Mouse (Mus musculus) spleen, postnatal 36 days (tissue): Measurements from ENCODE around the gene Lbp.

Experiments
- DNase-seq, 2 experiments: peaks; one replicate each; pipeline ENCODE4 v3.0.0; 2022; ENCODE audit warnings: low spot score in 2 of 2, mixed read lengths in 1 of 2

Gene Lbp

DNA sequence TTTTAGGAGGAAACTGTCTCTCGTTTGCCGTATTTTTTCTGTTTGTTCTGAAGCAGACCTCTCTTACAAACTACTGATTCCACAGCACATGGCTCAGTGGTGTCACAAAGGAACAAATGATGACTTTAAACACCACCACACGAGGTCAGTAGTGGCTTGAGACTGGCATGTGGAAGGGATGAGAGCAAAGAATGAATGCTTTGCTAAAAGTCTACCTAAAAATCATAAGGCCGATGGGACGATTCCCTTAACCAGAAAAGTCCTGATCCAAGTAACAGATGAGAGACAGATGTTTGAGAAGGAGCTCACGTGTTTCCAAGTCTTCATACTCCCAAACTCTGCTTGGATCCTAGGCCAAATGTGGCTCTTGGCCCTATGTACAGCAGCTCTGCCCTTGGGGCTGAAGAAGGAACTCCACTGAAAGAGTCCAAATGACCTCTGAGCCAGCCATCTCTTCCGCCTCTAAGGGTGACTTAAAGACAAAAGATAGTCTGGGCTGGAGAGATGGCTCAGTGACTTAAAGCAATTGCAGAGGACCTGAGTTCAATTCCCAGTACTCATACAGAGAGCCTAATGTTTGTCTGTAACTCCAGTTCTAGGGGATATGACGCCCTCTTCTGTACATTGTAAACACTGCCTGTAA, 55.5 kb downstream of the Lbp start:
- DNase-seq, result peak in 1 of 2 experiments; percentile 17

GRCm38 (mm10) chr2:158364175-158364574, 57.9 kb downstream of the Lbp start:
- DNase-seq, result no peak

GRCm38 (mm10) chr2:158365099-158365850, 59.0 kb downstream of the Lbp start:
- DNase-seq, result no peak

GRCm38 (mm10) chr2:158367654-158368053, 61.4 kb downstream of the Lbp start:
- no peak for DNase-seq

GRCm38 (mm10) chr2:158368313-158368712, 62.0 kb downstream of the Lbp start:
- no peak for DNase-seq

- no peak for DNase-seq
Measured at GRCm38 (mm10) chr2:158369474-158370172, 63.3 kb downstream of the Lbp start.

DNA sequence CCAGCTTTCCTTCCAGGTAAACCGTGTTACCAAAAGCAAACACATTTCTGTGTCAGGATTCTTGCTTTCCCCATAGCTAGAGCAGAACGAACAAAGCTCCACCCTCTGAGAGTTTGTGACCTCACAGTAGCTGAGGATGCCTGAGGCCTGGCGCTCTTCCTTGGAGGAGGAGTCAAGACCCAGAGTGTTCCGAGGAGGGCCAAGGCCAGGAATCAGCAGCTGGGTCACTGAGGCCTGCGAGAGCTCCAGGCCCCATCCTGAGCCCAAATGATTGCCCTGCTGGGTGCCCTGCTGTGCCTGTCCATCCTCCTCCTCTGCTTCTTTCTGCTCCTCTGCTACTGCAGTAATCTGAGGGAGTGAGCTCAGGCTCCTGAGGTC, 63.9 kb downstream of the Lbp start:
- DNase-seq, result no peak

DNA sequence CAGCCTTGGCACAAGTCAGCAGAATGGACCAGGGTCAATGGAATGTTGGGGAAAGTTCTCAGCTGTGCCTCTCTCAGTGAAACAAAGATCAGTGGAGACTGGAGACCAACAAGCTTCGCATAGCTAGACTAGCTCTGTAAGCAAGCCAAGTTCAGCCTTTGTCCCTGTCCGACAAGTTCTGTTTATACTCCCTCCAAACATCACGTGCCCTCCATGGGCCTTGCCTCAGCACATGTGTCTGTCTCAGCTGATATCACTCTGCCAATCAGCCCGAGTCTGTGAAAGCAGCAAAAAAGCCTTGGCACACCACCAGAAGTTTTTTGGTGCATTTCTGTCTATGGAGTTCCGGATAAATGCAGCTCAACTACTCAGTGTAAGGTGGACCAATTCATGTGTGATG, 66.8 kb downstream of the Lbp start:
- DNase-seq, result peak in 1 of 2 experiments; percentile 18

GRCm38 (mm10) chr2:158373516-158373915, 67.2 kb downstream of the Lbp start:
- DNase-seq, result no peak

- no peak for DNase-seq
Measured at GRCm38 (mm10) chr2:158375443-158376122, 69.3 kb downstream of the Lbp start, which contains the start of gene Snhg11. TSS of gene Snhg11 (plus strand) at chr2:158375638.

- DNase-seq, result no peak
Measured at GRCm38 (mm10) chr2:158376123-158376687, 69.9 kb downstream of the Lbp start.

- DNase-seq, result no peak
Measured at GRCm38 (mm10) chr2:158376798-158377197, 70.5 kb downstream of the Lbp start.

DNA sequence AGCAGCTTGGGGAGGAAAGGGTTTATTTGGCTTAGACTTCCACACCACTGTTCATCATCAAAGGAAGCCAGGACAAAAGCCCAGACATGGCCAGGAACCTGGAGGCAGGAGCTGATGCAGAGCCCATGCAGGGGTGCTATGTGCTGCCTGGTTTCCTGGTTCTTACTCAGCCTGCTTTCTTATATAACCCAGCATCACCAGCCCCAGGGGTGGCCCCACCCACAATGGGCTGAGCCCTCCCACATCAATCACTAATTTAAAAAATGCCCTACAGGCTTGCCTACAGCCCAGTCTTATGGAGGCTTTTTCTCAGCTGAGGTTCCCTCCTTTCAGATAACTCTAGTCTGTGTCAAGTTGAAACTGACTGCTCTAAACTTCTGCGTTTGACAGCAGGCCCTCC, 71.5 kb downstream of the Lbp start:
- DNase-seq, result no peak

DNA sequence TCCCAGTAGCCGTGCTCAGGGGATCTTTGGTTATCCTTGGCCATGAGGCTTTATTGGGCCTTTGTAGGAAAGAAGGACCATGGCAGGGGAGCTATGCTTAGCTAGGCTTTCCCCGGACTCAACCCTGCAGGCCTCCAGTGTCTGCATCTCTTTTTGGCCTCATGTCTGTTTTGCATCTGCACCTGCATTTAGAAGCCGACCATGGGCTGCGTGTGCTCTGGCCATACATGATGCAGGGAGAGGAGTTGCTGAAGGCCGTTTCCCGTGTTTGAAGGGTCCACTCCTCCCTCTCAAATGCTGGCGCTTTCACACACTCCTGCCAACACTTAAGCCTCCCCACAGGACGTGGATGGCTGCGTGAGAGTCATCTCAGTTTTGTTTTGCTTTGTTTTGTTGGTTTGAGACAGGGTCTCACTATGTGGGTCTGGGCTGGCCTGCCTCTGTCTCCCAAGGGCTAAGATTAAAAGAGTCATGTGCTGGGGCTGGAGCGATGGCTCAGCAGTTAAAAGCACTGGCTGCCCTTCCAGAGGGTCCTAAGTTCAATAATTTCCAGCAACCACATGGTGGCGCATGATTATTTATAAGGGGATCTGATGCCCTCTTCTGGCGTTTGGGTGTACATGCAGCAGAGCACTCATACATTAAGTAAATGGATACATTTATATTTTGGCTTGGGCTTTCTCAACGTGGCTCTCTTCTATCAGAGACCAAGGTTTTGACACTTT, 73.2 kb downstream of the Lbp start:
- peak; percentile 47 to 59 for DNase-seq
